Mouse (Mus musculus) limb, embryonic 11.5 days (tissue): ENCODE results near the gene Tlr9. TPM values are rescaled to one million over a fixed set of nuclear protein-coding genes. Genes with fewer than 3 reads are reported as not detected.

Experiments
- ATAC-seq: fragments of 200-750 bp; cut with Nextera tagmentation; 2 replicates; pipeline ENCODE4 v1.8.0; 2017; ENCODE audit warnings: low read depth; ENCODE audit not compliant: insufficient number of reproducible peaks, low FRiP score, low TSS enrichment
- DNase-seq: peaks from one replicate; pipeline ENCODE4 v3.0.0-alpha.2; 2015; ENCODE audit warnings: low spot score
- H3K27ac ChIP-seq: fragments of 300-500 bp; sonication (generic); replicated peaks from 2 replicates; pipeline ENCODE4 v1.5.1; 2014; ENCODE audit warnings: low read depth, mild to moderate bottlenecking, low read length
- H3K27me3 ChIP-seq: fragments of 300-500 bp; sonication (generic); 2 replicates; pipeline ENCODE4 v1.6.1; 2014; ENCODE audit warnings: mild to moderate bottlenecking, low read length, mixed read lengths; ENCODE audit not compliant: control insufficient read depth, insufficient read depth
- H3K36me3 ChIP-seq: fragments of 300-500 bp; sonication (generic); 2 replicates; pipeline ENCODE4 v1.6.1; 2014; ENCODE audit warnings: mild to moderate bottlenecking, low read length, moderate library complexity, mixed read lengths; ENCODE audit not compliant: control insufficient read depth, insufficient read depth
- H3K4me1 ChIP-seq: fragments of 300-500 bp; sonication (generic); 2 replicates; pipeline ENCODE4 v1.6.1; 2014; ENCODE audit warnings: low read length, mixed read lengths; ENCODE audit not compliant: control insufficient read depth, insufficient read depth
- H3K4me2 ChIP-seq: fragments of 300-500 bp; sonication (generic); 2 replicates; pipeline ENCODE4 v1.6.1; 2014; ENCODE audit warnings: low read depth, mild to moderate bottlenecking, moderate library complexity; ENCODE audit not compliant: severe bottlenecking
- H3K4me3 ChIP-seq: fragments of 300-500 bp; sonication (generic); 2 replicates; pipeline ENCODE4 v1.5.1; 2014; ENCODE audit warnings: low read depth, low read length
- H3K9ac ChIP-seq: fragments of 300-500 bp; sonication (generic); 2 replicates; pipeline ENCODE4 v1.6.1; 2014; ENCODE audit warnings: mild to moderate bottlenecking, low read length
- H3K9me3 ChIP-seq: fragments of 300-500 bp; sonication (generic); 2 replicates; pipeline ENCODE4 v1.6.1; 2016; ENCODE audit warnings: low read length; ENCODE audit not compliant: control insufficient read depth
- WGBS: fragments of 180-500 bp; shearing (Covaris S2); extraction: QIAGEN DNeasy Blood & Tissue Kit; methylation state at CpG from one replicate; pipeline ENCODE4 v1.1.7; 2014; 5-methylcytosine and 5-hydroxymethylcytosine counted together
- polyA plus RNA-seq: library from polyadenylated mRNA; unstranded; fragments of >200 nt; fragmentation: Nextera tagmentation; extraction: Ambion mirVana; gene quantifications from 2 replicates; pipeline ENCODE4 v1.2.1, GENCODE M21; 2014

Tlr9 gene
- polyA plus RNA-seq, 1 experiment from 2014 or later: not detected

DNA sequence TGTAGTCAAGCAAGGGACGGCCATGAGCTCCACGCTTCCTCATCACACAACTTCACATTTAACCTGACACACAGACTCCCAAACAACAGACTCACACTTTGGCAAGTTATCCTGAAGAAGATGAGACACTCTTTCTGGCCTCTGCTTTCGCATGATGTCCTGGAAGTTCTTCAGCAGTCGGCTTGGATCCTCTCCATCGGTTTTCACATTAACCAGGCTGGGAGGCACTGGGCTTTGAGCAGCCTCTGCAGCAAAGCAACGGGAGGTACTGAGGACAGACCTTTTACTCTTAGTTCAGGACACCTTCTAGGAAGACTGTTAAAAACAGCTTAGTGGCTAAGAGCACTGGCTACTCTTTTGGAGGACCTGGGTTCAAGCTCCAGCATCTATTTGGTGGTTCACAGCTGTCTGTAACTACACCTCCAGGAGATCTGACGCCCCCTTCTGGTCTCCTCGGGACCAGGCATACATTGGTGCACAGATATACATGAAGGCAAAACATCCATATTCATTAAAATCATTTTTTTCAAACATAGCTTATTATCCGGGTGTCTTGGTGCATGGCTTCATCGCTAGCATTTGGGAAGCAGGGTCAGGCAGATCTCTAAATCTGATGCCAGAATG lies 19.3 kb downstream of the Tlr9 start:
- Histone ChIP-seq H3K4me2 (no peak overlapping the region), H3K27ac (no peak overlapping the region), H3K9ac (no peak overlapping the region), H3K36me3 (peaks cover 22% of the 10 kb centered on the region; the same call in 1 of the 2 replicates), H3K4me3 (no peak overlapping the region), H3K27me3 (no peaks in the 10 kb centered on the region), H3K9me3 (no peaks in the 10 kb centered on the region), H3K4me1 (peaks cover 5% of the 10 kb centered on the region; the same call in 1 of the 2 replicates)
- DNase-seq (no peak), ATAC-seq (no peak)
- 90% methylated on average over 10 of the region's 10 CpGs for WGBS

DNA sequence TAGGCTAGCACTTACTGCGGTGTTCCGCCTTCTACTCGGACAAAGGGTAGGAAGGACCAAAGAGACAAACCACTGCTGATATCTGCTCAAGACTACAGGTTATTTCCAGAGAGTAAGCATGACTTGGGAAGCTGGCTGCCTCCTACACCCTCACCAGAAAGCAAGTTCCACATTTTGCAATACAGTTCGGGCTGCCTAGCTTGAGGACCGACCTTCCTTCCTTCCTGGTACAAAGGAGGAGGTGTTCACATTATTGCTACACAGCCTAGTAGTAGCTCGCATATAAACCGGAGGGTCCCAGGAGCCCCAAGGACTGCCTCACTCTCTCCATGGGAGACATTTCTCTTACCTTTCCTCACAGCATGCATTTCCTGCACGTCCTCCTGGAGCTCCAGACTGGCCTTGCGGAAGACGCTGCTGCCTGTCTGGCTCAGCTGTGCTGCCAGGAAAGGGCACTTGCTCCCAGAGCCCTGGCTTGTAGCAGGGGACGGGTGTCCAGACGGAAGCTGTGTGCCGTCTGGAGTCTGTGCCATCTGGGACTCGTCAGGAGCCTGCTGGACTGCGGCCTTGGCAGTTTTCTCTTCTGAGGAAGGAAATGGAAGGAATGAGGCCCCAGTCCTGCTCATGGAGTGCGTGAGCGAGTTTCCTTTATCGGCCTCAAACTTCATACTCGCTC lies 20.6 kb downstream of the Tlr9 start:
- Histone ChIP-seq H3K4me1 (peaks cover 10% of the 10 kb centered on the region; the same call in 1 of the 2 replicates), H3K27ac (0 out of 2 replicates have a peak overlapping the region, but pooled peaks have one; percentile 2), H3K36me3 (peaks cover 22% of the 10 kb centered on the region; the same call in 1 of the 2 replicates), H3K4me3 (no peak overlapping the region), H3K27me3 (no peaks in the 10 kb centered on the region), H3K9me3 (no peaks in the 10 kb centered on the region), H3K9ac (no peak overlapping the region), H3K4me2 (no peak overlapping the region)
- ATAC-seq (no peak), DNase-seq (peak; percentile 55)
- WGBS: 57% methylated on average over 19 of the region's 19 CpGs

DNA sequence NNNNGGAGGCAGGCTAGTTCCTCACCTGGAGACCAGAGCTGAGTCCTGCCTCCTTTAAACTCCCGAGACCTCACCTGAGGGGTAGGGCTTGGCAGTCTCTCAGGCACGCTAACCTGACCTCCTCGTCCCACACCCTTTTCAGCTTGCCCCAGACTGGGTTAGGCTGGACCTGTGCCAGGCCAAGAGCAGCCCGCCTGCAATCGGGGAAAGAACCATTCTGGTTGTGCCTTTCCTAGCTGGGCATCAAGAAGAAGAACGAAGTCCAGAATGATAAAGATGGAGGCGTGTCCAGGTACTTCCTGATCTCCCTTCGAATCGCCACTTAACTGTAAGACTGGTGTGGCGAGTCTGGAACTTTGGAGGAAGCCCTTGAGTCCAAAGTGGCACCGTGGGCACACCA lies 27.2 kb downstream of the Tlr9 start:
- Histone ChIP-seq H3K27me3 (no peaks in the 10 kb centered on the region), H3K27ac (no peak overlapping the region), H3K9me3 (no peaks in the 10 kb centered on the region), H3K9ac (no peak overlapping the region), H3K36me3 (no peaks in the 10 kb centered on the region), H3K4me2 (no peak overlapping the region), H3K4me3 (no peak overlapping the region), H3K4me1 (peaks cover 13% of the 10 kb centered on the region)
- 91% methylated on average over 11 of the region's 11 CpGs for WGBS
- ATAC-seq (no peak), DNase-seq (no peak)

DNA sequence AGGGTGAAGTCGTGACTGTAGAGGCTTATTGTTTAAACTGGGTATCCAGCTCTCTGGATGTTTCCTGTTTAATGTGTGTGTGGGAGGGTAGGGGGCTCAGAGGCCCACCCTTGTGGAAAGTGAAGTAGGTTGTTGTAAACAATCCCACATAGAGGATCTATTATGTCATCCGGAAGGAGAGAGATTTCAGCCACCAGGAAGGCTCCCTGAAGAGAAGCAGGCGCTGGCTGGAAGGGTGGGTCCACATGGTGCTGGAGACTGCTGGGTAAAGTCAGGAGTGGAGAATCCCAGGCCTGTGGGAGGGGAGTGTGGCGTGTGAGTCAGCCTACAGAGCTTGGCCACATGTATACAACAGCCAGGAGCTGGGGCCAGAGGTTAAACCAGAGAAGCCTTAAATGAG lies 27.8 kb downstream of the Tlr9 start:
- Histone ChIP-seq H3K4me2 (no peak overlapping the region), H3K27me3 (no peaks in the 10 kb centered on the region), H3K36me3 (no peaks in the 10 kb centered on the region), H3K27ac (no peak overlapping the region), H3K9ac (no peak overlapping the region), H3K4me3 (no peak overlapping the region), H3K9me3 (no peaks in the 10 kb centered on the region), H3K4me1 (peaks cover 13% of the 10 kb centered on the region)
- WGBS: 61% methylated on average over 4 of the region's 4 CpGs
- DNase-seq: no peak
- no peak for ATAC-seq

DNA sequence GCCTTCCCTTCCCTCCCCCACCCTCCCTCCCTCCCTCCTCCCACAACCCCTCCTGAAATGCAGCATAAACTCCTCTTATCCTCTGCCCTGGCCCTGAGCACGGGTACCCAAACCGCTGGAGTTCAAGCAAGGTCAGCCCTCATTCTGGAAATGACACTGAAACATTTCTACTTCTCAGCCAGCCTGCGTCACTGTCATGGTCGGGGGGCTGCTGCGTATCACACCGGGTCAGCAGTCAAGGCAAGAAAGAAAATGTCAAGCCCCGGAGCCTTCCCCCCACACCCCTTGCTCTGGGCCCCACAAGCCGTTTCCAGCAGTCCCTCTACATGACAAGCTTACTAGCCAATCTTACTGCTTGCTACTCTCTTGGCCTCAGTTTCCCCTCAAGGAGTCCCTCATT lies 28.7 kb downstream of the Tlr9 start:
- Histone ChIP-seq H3K36me3 (no peaks in the 10 kb centered on the region), H3K4me2 (no peak overlapping the region), H3K4me3 (no peak overlapping the region), H3K27me3 (no peaks in the 10 kb centered on the region), H3K9me3 (no peaks in the 10 kb centered on the region), H3K27ac (no peak overlapping the region), H3K4me1 (peaks cover 13% of the 10 kb centered on the region), H3K9ac (no peak overlapping the region)
- WGBS: 82% methylated on average over 8 of the region's 8 CpGs
- no peak for DNase-seq
- no peak for ATAC-seq

- WGBS: 79% methylated on average over 2 of the region's 2 CpGs
- Histone ChIP-seq H3K4me1 (no peaks in the 10 kb centered on the region), H3K9ac (no peak overlapping the region), H3K36me3 (no peaks in the 10 kb centered on the region), H3K4me2 (no peak overlapping the region), H3K9me3 (no peaks in the 10 kb centered on the region), H3K4me3 (no peak overlapping the region), H3K27me3 (no peaks in the 10 kb centered on the region), H3K27ac (no peak overlapping the region)
- DNase-seq (no peak), ATAC-seq (no peak)
Observed at GRCm38 (mm10) chr9:106254001-106254400, 31.6 kb downstream of the Tlr9 start.

- Histone ChIP-seq H3K9ac (no peak overlapping the region), H3K27me3 (no peaks in the 10 kb centered on the region), H3K27ac (no peak overlapping the region), H3K4me2 (no peak overlapping the region), H3K36me3 (no peaks in the 10 kb centered on the region), H3K4me1 (no peaks in the 10 kb centered on the region), H3K4me3 (no peak overlapping the region), H3K9me3 (no peaks in the 10 kb centered on the region)
- no peak for DNase-seq
- WGBS: 85% methylated on average over 4 of the region's 4 CpGs
- ATAC-seq: no peak
Observed at GRCm38 (mm10) chr9:106258412-106258811, 36.0 kb downstream of the Tlr9 start.

DNA sequence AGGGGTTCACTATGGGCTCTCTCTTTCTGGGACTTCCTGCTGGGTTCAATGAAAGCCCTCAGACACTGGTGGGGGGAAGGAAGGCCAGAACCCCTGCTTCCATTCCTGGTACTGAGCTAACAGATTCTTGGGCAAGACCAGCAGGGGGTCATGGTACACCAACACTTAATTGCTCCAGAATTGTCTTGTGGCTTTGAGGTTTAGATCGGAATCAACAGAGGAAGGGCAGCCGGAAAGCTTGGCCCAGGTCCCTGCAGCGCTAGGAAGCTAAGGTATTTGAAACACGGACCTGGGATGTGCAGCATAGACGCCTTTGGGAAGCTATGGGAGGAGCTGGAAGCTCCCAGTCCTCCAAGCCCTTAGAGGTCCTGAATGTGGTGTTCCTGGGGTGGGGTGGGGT lies 36.6 kb downstream of the Tlr9 start:
- Histone ChIP-seq H3K9me3 (no peaks in the 10 kb centered on the region), H3K4me1 (no peaks in the 10 kb centered on the region), H3K27ac (no peak overlapping the region), H3K4me3 (no peak overlapping the region), H3K9ac (no peak overlapping the region), H3K27me3 (no peaks in the 10 kb centered on the region), H3K36me3 (no peaks in the 10 kb centered on the region), H3K4me2 (no peak overlapping the region)
- 75% methylated on average over 5 of the region's 5 CpGs for WGBS
- ATAC-seq (0 out of 2 replicates have a peak, but pooled peaks have one; percentile 26), DNase-seq (no peak)
